Mouse (Mus musculus) lung, adult 2 months (tissue): ENCODE results near the gene Ecsit.

ENCODE experiments used
- CTCF ChIP-seq: fragments of 200-500 bp; IDR thresholded peaks from 2 replicates; pipeline ENCODE4 v1.5.1; 2011; ENCODE audit warnings: mild to moderate bottlenecking, low read length, control low read depth; ENCODE audit not compliant: insufficient read depth
- POLR2A ChIP-seq: fragments of 200-500 bp; IDR thresholded peaks from 2 replicates; pipeline ENCODE4 v1.6.1; 2011; ENCODE audit warnings: low read depth, mild to moderate bottlenecking, control low read depth, low read length, borderline replicate concordance; ENCODE audit errors: extremely low read depth

- TF ChIP-seq CTCF (peak; percentile 85), POLR2A (no peak)
Observed at GRCm38 (mm10) chr9:22066433-22066832, 18.8 kb downstream of the Ecsit start.
